16 mouse cellular contexts compared by ENCODE assay signal in genomic region chr13:54269087-54269486, GRCm38 (mm10).
"Had no signal": no experiment of that assay in that cellular context is flagged by ENCODE, and none has a peak within 500 bp of the region (broad histone marks: within the 10 kb centered on the region; RNA-seq: fewer than 3 reads in every experiment).

No protein-coding gene starts in this region.

- H3K4me3 ChIP-seq: midbrain, embryonic 10.5 days; midbrain, embryonic 12.5 days; myocyte; neural tube, embryonic 13.5 days; neural tube, embryonic 15.5 days had no signal

- H3K27ac ChIP-seq: midbrain, embryonic 10.5 days; midbrain, embryonic 12.5 days; neural tube, embryonic 13.5 days; neural tube, embryonic 15.5 days had no signal

- H3K4me2 ChIP-seq: lung, embryonic 14.5 days; midbrain, embryonic 12.5 days; neural tube, embryonic 13.5 days; neural tube, embryonic 15.5 days had no signal

- H3K36me3 ChIP-seq: midbrain, embryonic 10.5 days; midbrain, embryonic 12.5 days; neural tube, embryonic 13.5 days; neural tube, embryonic 15.5 days had no signal

- H3K9ac ChIP-seq: lung, embryonic 14.5 days; midbrain, embryonic 12.5 days; neural tube, embryonic 13.5 days; neural tube, embryonic 15.5 days had no signal

- ATAC-seq: midbrain, embryonic 16.5 days had no signal

- H3K9me3 ChIP-seq: midbrain, embryonic 10.5 days; midbrain, embryonic 12.5 days; neural tube, embryonic 13.5 days; neural tube, embryonic 15.5 days had no signal

- DNase-seq: lung, embryonic 14.5 days; lung, postnatal 10 days; lung, postnatal 4 days; midbrain, embryonic 14.5 days; retina, postnatal 1 day; right cerebral cortex, postnatal 4 days; spleen, adult 18-20 months; thymus, adult 18-20 months; thymus, postnatal 14 days; thymus, postnatal 36 days had no signal

- H3K27me3 ChIP-seq: neural tube, embryonic 13.5 days; neural tube, embryonic 15.5 days had no signal
